Mouse (Mus musculus) ES-E14 (cell line): ENCODE data around the gene Asb16. TPM values are rescaled to one million over a fixed set of nuclear protein-coding genes. Genes with fewer than 3 reads are reported as not detected.
A peak's percentile ranks its signal among the peaks of the same experiment; 100 is the strongest.

Source experiments
- DNase-seq: peaks from one replicate; pipeline ENCODE4 v3.0.0-alpha.2; 2013; ENCODE audit warnings: low read depth, low spot score
- H3K27ac ChIP-seq: 2 replicates; pipeline ENCODE4 v1.5.1; 2012; ENCODE audit warnings: low read depth, mild to moderate bottlenecking, low read length, moderate library complexity, mixed read lengths; ENCODE audit not compliant: poor library complexity, insufficient read depth, severe bottlenecking
- H3K36me3 ChIP-seq: 2 replicates; pipeline ENCODE4 v1.6.1; 2012; ENCODE audit warnings: mild to moderate bottlenecking, low read length, moderate library complexity, mixed read lengths; ENCODE audit not compliant: control insufficient read depth, poor library complexity, insufficient read depth, severe bottlenecking
- H3K4me1 ChIP-seq, 2 experiments: fragments of 150-350 bp in 1 of 2; sonication (generic) in 1 of 2; 2 replicates each; pipeline ENCODE4 v1.6.1; 2012; ENCODE audit warnings: low read length in 2 of 2, mild to moderate bottlenecking in 1 of 2, mixed read lengths in 1 of 2; ENCODE audit not compliant: control insufficient read depth in 2 of 2, insufficient read depth in 2 of 2, poor library complexity in 1 of 2
- H3K4me3 ChIP-seq, 2 experiments: fragments of 150-350 bp in 1 of 2; sonication (generic) in 1 of 2; 2 replicates each; pipeline ENCODE4 v1.5.1; 2012; ENCODE audit warnings: low read length in 2 of 2, low read depth in 1 of 2, mild to moderate bottlenecking in 1 of 2, mixed read lengths in 1 of 2; ENCODE audit not compliant: insufficient read depth in 1 of 2, poor library complexity in 1 of 2, severe bottlenecking in 1 of 2
- H3K9ac ChIP-seq: 2 replicates; pipeline ENCODE4 v1.6.1; 2012; ENCODE audit warnings: low read depth, mild to moderate bottlenecking, low read length, mixed read lengths; ENCODE audit not compliant: poor library complexity, insufficient read depth, severe bottlenecking
- H3K9me3 ChIP-seq: fragments of 150-350 bp; sonication (generic); 2 replicates; pipeline ENCODE4 v1.6.1; 2012; ENCODE audit warnings: low read depth, mild to moderate bottlenecking, low read length; ENCODE audit not compliant: control insufficient read depth, insufficient read depth
- CHD2 ChIP-seq: IDR thresholded peaks from 2 replicates; pipeline ENCODE4 v1.6.1; 2014; ENCODE audit warnings: mild to moderate bottlenecking, low read depth, low read length, inconsistent platforms
- HCFC1 ChIP-seq: IDR thresholded peaks from 2 replicates; pipeline ENCODE4 v1.6.1; 2012; ENCODE audit warnings: low read length, inconsistent platforms, borderline replicate concordance; ENCODE audit not compliant: insufficient read depth
- MAFK ChIP-seq: IDR thresholded peaks from 2 replicates; pipeline ENCODE4 v1.6.1; 2014; ENCODE audit warnings: mild to moderate bottlenecking, low read depth, low read length, inconsistent platforms; ENCODE audit not compliant: insufficient read depth
- ZC3H11A ChIP-seq: IDR thresholded peaks from 2 replicates; pipeline ENCODE4 v1.6.1; 2012; ENCODE audit warnings: low read depth, mild to moderate bottlenecking, inconsistent platforms, low read length, borderline replicate concordance
- ZNF384 ChIP-seq: IDR thresholded peaks from 2 replicates; pipeline ENCODE4 v1.6.1; 2012; ENCODE audit warnings: low read depth, low read length, inconsistent platforms
- in situ Hi-C, 2 experiments: fragments of 600-800 bp; cut with MboI; formaldehyde crosslinking; loops; one replicate each; pipeline ENCODE4 v1.15.1; 2025; ENCODE audit warnings: low sequenced_read_pairs in 2 of 2, inconsistent platforms in 1 of 2; ENCODE audit not compliant: unreplicated experiment in 2 of 2
- total RNA-seq: library from RNA; depleted of rRNA; stranded (reverse); fragments of 300-350 nt; gene quantifications from 2 replicates; pipeline ENCODE4 v1.2.3, GENCODE M21; 2012; rRNA removed

The Asb16 gene
- 0.98 and 1.0 TPM in 2 replicates for total RNA-seq

- peak within 1 kb of the TSS; percentile 22; the same call in 1 of the 2 replicates for H3K9ac ChIP-seq
- in situ Hi-C loops = no loop called here
- no peak within 1 kb of the TSS for H3K27ac ChIP-seq
- no peak within 1 kb of the TSS for H3K4me3 ChIP-seq
- no peaks in the 10 kb centered on the region for H3K9me3 ChIP-seq
- H3K4me1 ChIP-seq = peaks cover 7 to 21% of the 10 kb centered on the region in 2 experiments
- peaks cover 8% of the 10 kb centered on the region; the same call in 1 of the 2 replicates for H3K36me3 ChIP-seq
- DNase-seq = no peak
- no peak for TF ChIP-seq ZC3H11A
Observed at GRCm38 (mm10) chr11:102268520-102269244, at the start of gene Asb16. TSS of gene Asb16 (plus strand) at chr11:102268743.

GRCm38 (mm10) chr11:102218783-102219182 is 49.8 kb upstream of the Asb16 start:
- H3K27ac ChIP-seq = no peak overlapping the region
- H3K9ac ChIP-seq = 0 out of 2 replicates have a peak overlapping the region, but pooled peaks have one; percentile 12
- in situ Hi-C loops = no loop called here
- peaks cover 11% of the 10 kb centered on the region; the same call in 1 of the 2 replicates for H3K36me3 ChIP-seq
- H3K9me3 ChIP-seq = no peaks in the 10 kb centered on the region
- no peak for DNase-seq
- H3K4me1 ChIP-seq = peaks cover 4 to 30% of the 10 kb centered on the region in 2 experiments; a peak in 3 of 4 replicates
- TF ChIP-seq MAFK (no peak), CHD2 (no peak), ZNF384 (no peak), ZC3H11A (no peak), HCFC1 (no peak)
- H3K4me3 ChIP-seq = peak overlapping the region; percentile 31 to 56; a peak in 3 of 4 replicates

GRCm38 (mm10) chr11:102219247-102219993 is 49.1 kb upstream of the Asb16 start:
- no peak for DNase-seq
- in situ Hi-C loops = no loop called here
- peaks cover 6 to 36% of the 10 kb centered on the region in 2 experiments; a peak in 3 of 4 replicates for H3K4me1 ChIP-seq
- H3K9me3 ChIP-seq = no peaks in the 10 kb centered on the region
- H3K36me3 ChIP-seq = peaks cover 11% of the 10 kb centered on the region; the same call in 1 of the 2 replicates
- H3K4me3 ChIP-seq = no peak overlapping the region
- no peak for TF ChIP-seq ZNF384
- no peak for TF ChIP-seq ZC3H11A
- TF ChIP-seq MAFK = no peak
- no peak for TF ChIP-seq HCFC1
- no peak for TF ChIP-seq CHD2
- no peak overlapping the region for H3K9ac ChIP-seq
- H3K27ac ChIP-seq = no peak overlapping the region

- Histone ChIP-seq H3K27ac (no peak overlapping the region), H3K4me3 (no peak overlapping the region), H3K9ac (no peak overlapping the region), H3K4me1 (peaks cover 7 to 39% of the 10 kb centered on the region in 2 experiments; a peak in 3 of 4 replicates), H3K9me3 (no peaks in the 10 kb centered on the region), H3K36me3 (peaks cover 11% of the 10 kb centered on the region; the same call in 1 of the 2 replicates)
- TF ChIP-seq MAFK (no peak), HCFC1 (no peak), ZNF384 (no peak), ZC3H11A (no peak), CHD2 (no peak)
- DNase-seq = no peak
- in situ Hi-C loops = no loop called here
Observed at GRCm38 (mm10) chr11:102219994-102220346, 48.6 kb upstream of the Asb16 start.
